Mouse (Mus musculus) intestine, embryonic 14.5 days (tissue): Measurements from ENCODE around the gene Anp32e. TPM values are rescaled to one million over a fixed set of nuclear protein-coding genes. Genes with fewer than 3 reads are reported as not detected.
"Not testable (repeated sequence)": the region's sequence is repeated elsewhere in the genome, so short reads cannot be mapped to it uniquely, and the experiment has no call there.

Experiments
- ATAC-seq: fragments of 200-750 bp; cut with Nextera tagmentation; replicated peaks from 2 replicates; pipeline ENCODE4 v1.8.0; 2017; ENCODE audit warnings: low read depth, moderate number of reproducible peaks, moderate TSS enrichment, moderate library complexity; ENCODE audit not compliant: low FRiP score, low TSS enrichment
- DNase-seq: peaks from one replicate; pipeline ENCODE4 v3.0.0-alpha.2; 2018; ENCODE audit warnings: low spot score
- H3K27ac ChIP-seq: fragments of 300-500 bp; sonication (generic); 2 replicates; pipeline ENCODE4 v1.5.1; 2014; ENCODE audit warnings: low read depth, mild to moderate bottlenecking, control low read depth
- H3K27me3 ChIP-seq: fragments of 300-500 bp; sonication (generic); replicated peaks from 2 replicates; pipeline ENCODE4 v1.6.1; 2014; ENCODE audit warnings: low read length, control low read depth; ENCODE audit not compliant: control insufficient read depth, insufficient read depth
- H3K36me3 ChIP-seq: fragments of 300-500 bp; sonication (generic); 2 replicates; pipeline ENCODE4 v1.6.1; 2014; ENCODE audit warnings: low read length, control low read depth; ENCODE audit not compliant: control insufficient read depth, insufficient read depth
- H3K4me1 ChIP-seq: fragments of 300-500 bp; sonication (generic); replicated peaks from 2 replicates; pipeline ENCODE4 v1.6.1; 2014; ENCODE audit warnings: low read length, control low read depth, mixed read lengths; ENCODE audit not compliant: control insufficient read depth, insufficient read depth
- H3K4me2 ChIP-seq: fragments of 300-500 bp; sonication (generic); 2 replicates; pipeline ENCODE4 v1.6.1; 2014; ENCODE audit warnings: low read length
- H3K4me3 ChIP-seq: fragments of 300-500 bp; sonication (generic); 2 replicates; pipeline ENCODE4 v1.5.1; 2014; ENCODE audit warnings: low read depth, low read length, control low read depth, mixed read lengths
- H3K9ac ChIP-seq: fragments of 300-500 bp; sonication (generic); 2 replicates; pipeline ENCODE4 v1.6.1; 2014; ENCODE audit warnings: mild to moderate bottlenecking, low read length
- H3K9me3 ChIP-seq: fragments of 300-500 bp; sonication (generic); 2 replicates; pipeline ENCODE4 v1.6.1; 2016; ENCODE audit warnings: low read length, control low read depth; ENCODE audit not compliant: control insufficient read depth
- WGBS: fragments of 180-500 bp; shearing (Covaris S2); extraction: QIAGEN DNeasy Blood & Tissue Kit; methylation state at CpG from one replicate; pipeline ENCODE4 v1.1.7; 2014; 5-methylcytosine and 5-hydroxymethylcytosine counted together
- polyA plus RNA-seq: library from polyadenylated mRNA; unstranded; fragments of >200 nt; fragmentation: Nextera tagmentation; extraction: Ambion mirVana; gene quantifications from 2 replicates; pipeline ENCODE4 v1.2.1, GENCODE M21; 2014

Gene Anp32e
- polyA plus RNA-seq, 1 experiment from 2014 or later = 54.3 TPM

- Histone ChIP-seq H3K4me1 (no peaks in the 10 kb centered on the region), H3K4me3 (no peak overlapping the region), H3K36me3 (no peaks in the 10 kb centered on the region), H3K4me2 (no peak overlapping the region), H3K9me3 (no peaks in the 10 kb centered on the region), H3K9ac (no peak overlapping the region), H3K27me3 (no peaks in the 10 kb centered on the region), H3K27ac (peak overlapping the region; percentile 9; the same call in 1 of the 2 replicates)
- DNase-seq (no peak), ATAC-seq (no peak)
- WGBS = 57% methylated on average over 8 of the region's 8 CpGs
Measured at GRCm38 (mm10) chr3:95957359-95958148, 28.5 kb downstream of the Anp32e start.

DNA sequence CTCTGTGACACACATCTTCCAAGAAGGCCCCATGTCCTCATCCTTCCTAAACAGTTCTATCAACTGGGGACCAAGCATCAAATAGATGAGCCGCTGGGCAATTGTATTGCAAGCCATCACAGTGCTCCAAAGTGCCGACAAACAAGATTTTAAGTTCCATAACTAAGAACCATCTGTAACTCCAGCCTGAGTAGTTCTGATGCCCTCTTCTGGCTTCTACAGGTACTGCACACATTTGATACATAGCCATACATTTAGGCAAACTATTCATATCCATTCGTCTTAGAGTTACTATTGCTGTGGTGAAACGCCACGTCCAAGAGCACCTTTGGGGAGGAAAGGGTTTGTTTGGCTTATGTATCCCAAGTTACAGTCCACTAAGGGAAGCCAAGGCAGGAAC, 30.0 kb downstream of the Anp32e start:
- H3K36me3 ChIP-seq = no peaks in the 10 kb centered on the region
- H3K4me1 ChIP-seq = no peaks in the 10 kb centered on the region
- no peaks in the 10 kb centered on the region for H3K9me3 ChIP-seq
- WGBS = 78% methylated on average over 5 of the region's 5 CpGs
- H3K9ac ChIP-seq = no peak overlapping the region
- no peaks in the 10 kb centered on the region for H3K27me3 ChIP-seq
- ATAC-seq = no peak
- H3K4me2 ChIP-seq = no peak overlapping the region
- no peak overlapping the region for H3K4me3 ChIP-seq
- DNase-seq = no peak
- H3K27ac ChIP-seq = no peak overlapping the region

- DNase-seq = no peak
- H3K9me3 ChIP-seq = no peaks in the 10 kb centered on the region
- WGBS = 96% methylated on average over 1 of the region's 1 CpGs
- no peak overlapping the region for H3K9ac ChIP-seq
- no peak overlapping the region for H3K27ac ChIP-seq
- no peak for ATAC-seq
- H3K36me3 ChIP-seq = no peaks in the 10 kb centered on the region
- H3K4me1 ChIP-seq = no peaks in the 10 kb centered on the region
- H3K4me3 ChIP-seq = no peak overlapping the region
- no peak overlapping the region for H3K4me2 ChIP-seq
- no peaks in the 10 kb centered on the region for H3K27me3 ChIP-seq
Measured at GRCm38 (mm10) chr3:95959807-95960206, 30.8 kb downstream of the Anp32e start.

DNA sequence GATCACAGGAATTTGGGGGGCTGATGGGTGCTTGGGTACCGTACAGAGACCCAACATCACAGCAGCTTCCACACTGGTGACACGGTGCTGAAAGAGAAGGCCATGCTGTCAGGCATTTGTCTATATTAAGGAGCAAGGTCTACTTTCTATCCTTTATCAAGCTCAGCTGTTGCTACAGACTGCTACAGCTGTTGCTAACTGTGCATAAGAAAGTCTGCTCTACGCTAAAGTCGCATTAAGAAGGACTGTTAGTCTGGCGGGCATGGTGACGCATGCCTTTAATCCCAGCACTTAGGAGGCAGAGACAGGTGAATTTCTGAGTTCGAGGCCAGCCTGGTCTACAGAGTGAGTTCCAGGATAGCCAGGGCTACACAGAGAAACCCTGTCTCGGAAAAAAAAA, 33.1 kb downstream of the Anp32e start:
- not testable (repeated sequence) for H3K9ac ChIP-seq, H3K36me3 ChIP-seq, DNase-seq, H3K27ac ChIP-seq, H3K4me1 ChIP-seq, ATAC-seq, H3K9me3 ChIP-seq, H3K4me3 ChIP-seq, H3K4me2 ChIP-seq, H3K27me3 ChIP-seq
- 81% methylated on average over 8 of the region's 8 CpGs for WGBS

DNA sequence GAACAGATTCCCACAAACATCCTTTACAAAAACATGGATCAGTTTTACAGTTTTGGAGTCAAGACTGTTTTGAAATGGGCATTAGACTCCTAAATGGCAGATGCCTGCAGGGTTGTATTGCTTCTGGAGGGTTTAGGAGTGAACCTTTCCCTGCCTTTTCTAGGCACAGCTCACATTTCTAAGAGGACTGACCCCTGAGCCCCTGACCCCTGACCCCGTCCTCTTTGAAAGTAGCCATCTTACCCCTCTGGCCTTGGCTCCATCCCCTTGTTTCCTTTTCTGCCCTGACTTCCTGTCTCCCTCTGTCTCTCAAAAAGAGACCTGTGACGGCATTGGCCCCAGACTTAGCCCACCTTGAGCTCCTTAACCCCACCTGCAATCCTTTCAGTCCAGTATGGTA, 34.2 kb downstream of the Anp32e start:
- no peaks in the 10 kb centered on the region for H3K27me3 ChIP-seq
- no peak overlapping the region for H3K9ac ChIP-seq
- no peaks in the 10 kb centered on the region for H3K9me3 ChIP-seq
- DNase-seq = no peak
- H3K4me1 ChIP-seq = no peaks in the 10 kb centered on the region; the same call in 1 of the 2 replicates
- ATAC-seq = no peak
- no peaks in the 10 kb centered on the region for H3K36me3 ChIP-seq
- H3K4me2 ChIP-seq = no peak overlapping the region
- H3K4me3 ChIP-seq = no peak overlapping the region
- H3K27ac ChIP-seq = no peak overlapping the region
- 29% methylated on average over 2 of the region's 2 CpGs for WGBS

- no peak for DNase-seq
- 46% methylated on average over 4 of the region's 4 CpGs for WGBS
- Histone ChIP-seq H3K9me3 (no peaks in the 10 kb centered on the region), H3K4me1 (no peaks in the 10 kb centered on the region; the same call in 1 of the 2 replicates), H3K27me3 (no peaks in the 10 kb centered on the region), H3K36me3 (no peaks in the 10 kb centered on the region), H3K4me3 (no peak overlapping the region), H3K4me2 (no peak overlapping the region), H3K9ac (no peak overlapping the region), H3K27ac (no peak overlapping the region)
- ATAC-seq = no peak
Measured at GRCm38 (mm10) chr3:95963681-95964080, 34.6 kb downstream of the Anp32e start.

DNA sequence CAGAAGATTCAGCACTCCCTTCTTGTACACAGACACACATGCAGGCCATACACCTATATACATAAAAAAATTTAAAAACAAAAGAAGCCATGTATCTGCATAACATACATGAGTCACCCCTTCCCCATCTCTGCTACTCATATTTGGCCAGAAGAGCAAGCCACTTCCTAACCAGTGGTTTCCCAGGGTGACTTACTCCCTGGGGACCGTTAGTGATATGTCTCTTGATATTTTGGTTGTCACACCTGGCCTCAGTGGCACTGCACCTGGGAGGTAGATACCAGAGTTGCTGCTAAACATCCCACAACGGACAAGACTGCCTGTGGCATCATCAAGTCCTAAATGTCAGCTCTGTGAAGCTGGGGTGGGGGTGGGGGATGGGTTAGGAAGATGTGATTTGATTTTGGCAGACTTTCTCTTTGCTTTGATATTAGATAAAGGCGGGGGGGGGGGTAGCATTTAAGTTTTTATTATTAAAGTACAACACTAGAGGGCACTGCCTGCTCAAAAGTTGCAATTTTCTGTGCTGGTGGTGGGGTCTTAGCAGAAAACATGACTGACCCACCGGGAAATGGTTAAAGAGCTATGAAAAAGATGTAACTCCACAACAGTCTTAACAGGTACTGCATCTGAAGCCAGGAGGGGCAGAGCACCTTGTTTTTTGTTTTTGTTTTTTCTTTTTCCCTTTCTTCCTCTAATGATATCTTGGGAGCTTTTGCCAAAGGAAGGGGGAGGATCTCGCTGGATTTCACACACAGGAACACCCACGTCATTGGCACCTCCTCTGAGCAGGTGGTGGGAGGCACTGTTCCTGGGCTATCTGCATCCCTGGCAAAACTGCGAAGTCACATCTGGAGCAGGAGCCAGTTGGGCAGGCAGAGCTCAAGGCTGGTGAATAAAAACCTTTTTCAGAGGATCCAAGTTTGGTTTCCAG, 36.7 kb downstream of the Anp32e start:
- no peaks in the 10 kb centered on the region for H3K9me3 ChIP-seq
- H3K4me1 ChIP-seq = no peaks in the 10 kb centered on the region; the same call in 1 of the 2 replicates
- ATAC-seq = no peak
- no peaks in the 10 kb centered on the region for H3K36me3 ChIP-seq
- H3K27me3 ChIP-seq = no peaks in the 10 kb centered on the region
- H3K4me2 ChIP-seq = peak overlapping the region; percentile 22; the same call in 1 of the 2 replicates
- 8% methylated on average over 7 of the region's 7 CpGs for WGBS
- peak; percentile 59 for DNase-seq
- no peak overlapping the region for H3K27ac ChIP-seq
- no peak overlapping the region for H3K4me3 ChIP-seq
- no peak overlapping the region for H3K9ac ChIP-seq

- WGBS = 83% methylated on average over 1 of the region's 1 CpGs
- ATAC-seq = no peak
Measured at GRCm38 (mm10) chr3:95969277-95969676, 40.2 kb downstream of the Anp32e start.

More at GRCm38 (mm10) chr3:95969277-95969676, 40.2 kb downstream of the Anp32e start:
- Histone ChIP-seq H3K27me3 (peaks cover 15% of the 10 kb centered on the region), H3K4me3 (no peak overlapping the region), H3K4me1 (peaks cover 8% of the 10 kb centered on the region), H3K36me3 (no peaks in the 10 kb centered on the region), H3K9ac (no peak overlapping the region), H3K4me2 (no peak overlapping the region), H3K27ac (no peak overlapping the region), H3K9me3 (no peaks in the 10 kb centered on the region)
- DNase-seq = no peak
